Mouse (Mus musculus) G1E (cell line): ENCODE measurements at regions not wholly inside any gene's neighbourhood (a gene's known extent, or its start where the extent isn't known, plus 50 kb on each side); places are given as distances from the start of the nearest gene placed in this dataset.

Experiments
- CTCF ChIP-seq: IDR thresholded peaks from 2 replicates; pipeline ENCODE4 v1.5.1; 2012; ENCODE audit warnings: low read depth, low read length, inconsistent platforms, mixed read lengths
- GATA2 ChIP-seq: IDR thresholded peaks from 2 replicates; pipeline ENCODE4 v1.6.1; 2012; ENCODE audit warnings: low read depth, low read length, inconsistent platforms, borderline replicate concordance
- TAL1 ChIP-seq: conservative IDR thresholded peaks from 2 replicates; pipeline ENCODE4 v1.6.1; 2012; ENCODE audit warnings: low read depth, low read length, inconsistent platforms, mixed read lengths

DNA sequence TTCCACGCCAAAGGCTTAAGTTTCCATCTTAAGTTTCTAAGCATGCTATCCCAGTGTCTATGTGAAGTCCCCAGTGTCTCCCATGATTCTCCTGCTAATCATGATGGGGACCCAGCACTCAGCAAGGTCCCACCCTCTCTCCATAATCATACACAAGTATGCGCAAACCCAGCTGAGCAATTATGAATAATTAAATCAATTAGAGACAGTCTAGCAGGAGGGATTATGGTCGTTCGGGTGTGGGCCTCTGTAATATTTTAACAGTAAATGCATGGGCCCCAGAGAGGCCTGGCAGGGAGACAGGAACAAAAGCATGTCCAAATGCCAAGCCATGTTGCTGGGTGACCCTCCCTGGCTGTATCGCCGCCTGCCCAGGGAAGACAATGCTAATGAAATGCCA, 73.1 kb upstream of the Msx1 start:
- no peak for TF ChIP-seq CTCF
- TF ChIP-seq TAL1 = no peak
- TF ChIP-seq GATA2 = no peak
